Mouse (Mus musculus) lung, adult 2 months (tissue): ENCODE measurements at regions not wholly inside any gene's neighbourhood (a gene's known extent, or its start where the extent isn't known, plus 50 kb on each side); places are given as distances from the start of the nearest gene placed in this dataset.

Experiments used
- CTCF ChIP-seq: fragments of 200-500 bp; IDR thresholded peaks from 2 replicates; pipeline ENCODE4 v1.5.1; 2011; ENCODE audit warnings: mild to moderate bottlenecking, low read length, control low read depth; ENCODE audit not compliant: insufficient read depth
- POLR2A ChIP-seq: fragments of 200-500 bp; IDR thresholded peaks from 2 replicates; pipeline ENCODE4 v1.6.1; 2011; ENCODE audit warnings: low read depth, mild to moderate bottlenecking, control low read depth, low read length, borderline replicate concordance; ENCODE audit errors: extremely low read depth

DNA sequence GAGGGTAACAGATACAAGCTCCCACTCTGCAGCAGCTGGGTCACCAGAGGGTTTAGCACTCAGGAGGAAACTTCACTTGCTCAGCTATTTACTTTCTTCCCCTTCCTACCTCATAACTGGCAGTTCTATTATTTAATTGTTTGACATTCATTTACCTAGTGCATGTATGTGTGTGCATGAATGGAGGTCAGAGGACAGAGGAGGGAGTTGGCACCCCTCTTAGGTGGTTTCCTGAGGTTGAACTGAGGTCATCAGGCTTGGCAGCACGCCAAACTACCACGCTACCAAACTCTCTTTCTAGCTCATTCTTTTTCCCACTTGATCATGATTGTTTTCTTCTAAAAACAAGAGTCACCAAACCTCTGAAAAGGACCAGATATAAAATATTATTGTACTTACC lies 202.4 kb upstream of the Krr1 start:
- TF ChIP-seq CTCF (no peak), POLR2A (no peak)
